Mouse (Mus musculus) kidney, adult 2 months (tissue): ENCODE data around the gene Rbbp5. TPM values are rescaled to one million over a fixed set of nuclear protein-coding genes. Genes with fewer than 3 reads are reported as not detected.

ENCODE experiments used
- DNase-seq: peaks from one replicate; pipeline ENCODE4 v3.0.0; 2021
- H3K27ac ChIP-seq: fragments of 200-500 bp; 2 replicates; pipeline ENCODE4 v1.5.1; 2012; ENCODE audit warnings: low read depth, low read length, control low read depth, inconsistent platforms; ENCODE audit not compliant: insufficient read depth
- H3K27me3 ChIP-seq: fragments of 200-500 bp; replicated peaks from 2 replicates; pipeline ENCODE4 v1.6.1; 2012; ENCODE audit warnings: mild to moderate bottlenecking, moderate library complexity, low read length, inconsistent platforms; ENCODE audit not compliant: control insufficient read depth, insufficient read depth
- H3K36me3 ChIP-seq: fragments of 200-500 bp; 2 replicates; pipeline ENCODE4 v1.6.1; 2012; ENCODE audit warnings: mild to moderate bottlenecking, moderate library complexity, low read length, inconsistent platforms; ENCODE audit not compliant: control insufficient read depth, insufficient read depth
- H3K4me1 ChIP-seq: fragments of 200-500 bp; 2 replicates; pipeline ENCODE4 v1.6.1; 2011; ENCODE audit warnings: low read length; ENCODE audit not compliant: control insufficient read depth, insufficient read depth
- H3K4me3 ChIP-seq: fragments of 200-500 bp; 2 replicates; pipeline ENCODE4 v1.5.1; 2011; ENCODE audit warnings: mild to moderate bottlenecking, low read depth, low read length, control low read depth; ENCODE audit not compliant: insufficient read depth
- CTCF ChIP-seq: fragments of 200-500 bp; conservative IDR thresholded peaks from 2 replicates; pipeline ENCODE4 v1.5.1; 2011; ENCODE audit warnings: low read depth, mild to moderate bottlenecking, control low read depth, low read length, moderate library complexity, mixed read lengths; ENCODE audit not compliant: insufficient read depth, insufficient read length
- POLR2A ChIP-seq: fragments of 200-500 bp; IDR thresholded peaks from one replicate; pipeline ENCODE4 v1.6.1; 2011; ENCODE audit warnings: low read depth, low read length, control low read depth
- WGBS: fragments of 180-500 bp; shearing (Covaris S2); methylation state at CpG from one replicate; pipeline ENCODE4 v1.1.7; 2018; 5-methylcytosine and 5-hydroxymethylcytosine counted together
- polyA plus RNA-seq: library from polyadenylated mRNA; depleted of rRNA; stranded (reverse); fragments of >200 nt; gene quantifications from 2 replicates; pipeline ENCODE4 v1.2.3, GENCODE M21; 2012; rRNA removed

The Rbbp5 gene
- polyA plus RNA-seq: 16.0 and 21.3 TPM in 2 replicates

- under 1% methylated on average over 43 of the region's 43 CpGs for WGBS
- H3K4me3 ChIP-seq: peak within 1 kb of the TSS; percentile 94
- H3K27ac ChIP-seq: peak within 1 kb of the TSS; percentile 79
- TF ChIP-seq POLR2A (no peak), CTCF (0 out of 2 replicates have a peak, but pooled peaks have one; percentile 9)
- no peaks in the 10 kb centered on the region for H3K36me3 ChIP-seq
- H3K27me3 ChIP-seq: no peaks in the 10 kb centered on the region
- H3K4me1 ChIP-seq: peaks cover 9% of the 10 kb centered on the region; the same call in 1 of the 2 replicates
- DNase-seq: peak; percentile 93
Measured at GRCm38 (mm10) chr1:132476928-132477691, at the start of gene Rbbp5. Gene Rbbp5, plus strand, starts transcription at chr1:132477365.

GRCm38 (mm10) chr1:132430818-132431217 is 46.3 kb upstream of the Rbbp5 start:
- Histone ChIP-seq H3K4me1 (peaks cover 21% of the 10 kb centered on the region), H3K36me3 (no peaks in the 10 kb centered on the region), H3K27me3 (no peaks in the 10 kb centered on the region), H3K4me3 (no peak overlapping the region), H3K27ac (no peak overlapping the region)
- 27% methylated on average over 3 of the region's 3 CpGs for WGBS
- no peak for DNase-seq
- TF ChIP-seq POLR2A (no peak), CTCF (no peak)

GRCm38 (mm10) chr1:132431716-132432115 is 45.4 kb upstream of the Rbbp5 start:
- no peaks in the 10 kb centered on the region for H3K27me3 ChIP-seq
- H3K27ac ChIP-seq: no peak overlapping the region
- no peak overlapping the region for H3K4me3 ChIP-seq
- no peaks in the 10 kb centered on the region for H3K36me3 ChIP-seq
- H3K4me1 ChIP-seq: peaks cover 14% of the 10 kb centered on the region
- TF ChIP-seq POLR2A (no peak), CTCF (no peak)
- 42% methylated on average over 9 of the region's 9 CpGs for WGBS
- DNase-seq: peak; percentile 75

GRCm38 (mm10) chr1:132433349-132433748 is 43.8 kb upstream of the Rbbp5 start:
- TF ChIP-seq POLR2A (no peak), CTCF (no peak)
- no peaks in the 10 kb centered on the region for H3K27me3 ChIP-seq
- H3K4me3 ChIP-seq: no peak overlapping the region
- no peak for DNase-seq
- H3K4me1 ChIP-seq: peaks cover 14% of the 10 kb centered on the region
- H3K36me3 ChIP-seq: no peaks in the 10 kb centered on the region
- H3K27ac ChIP-seq: no peak overlapping the region
- 34% methylated on average over 5 of the region's 5 CpGs for WGBS

- Histone ChIP-seq H3K4me1 (peaks cover 12% of the 10 kb centered on the region), H3K27me3 (no peaks in the 10 kb centered on the region), H3K27ac (no peak overlapping the region), H3K4me3 (no peak overlapping the region), H3K36me3 (no peaks in the 10 kb centered on the region)
- no peak for DNase-seq
- no peak for TF ChIP-seq POLR2A
- no peak for TF ChIP-seq CTCF
- 86% methylated on average over 12 of the region's 12 CpGs for WGBS
Measured at GRCm38 (mm10) chr1:132434032-132434431, 43.1 kb upstream of the Rbbp5 start.

- Histone ChIP-seq H3K4me3 (no peak overlapping the region), H3K27me3 (no peaks in the 10 kb centered on the region), H3K36me3 (peaks cover 9% of the 10 kb centered on the region), H3K4me1 (peaks cover 5% of the 10 kb centered on the region; the same call in 1 of the 2 replicates), H3K27ac (peak overlapping the region; percentile 82)
- WGBS: 61% methylated on average over 4 of the region's 4 CpGs
- DNase-seq: peak; percentile 22
- no peak for TF ChIP-seq CTCF
- no peak for TF ChIP-seq POLR2A
Measured at GRCm38 (mm10) chr1:132436320-132436958, 40.7 kb upstream of the Rbbp5 start.

GRCm38 (mm10) chr1:132436960-132437359 is 40.2 kb upstream of the Rbbp5 start:
- no peaks in the 10 kb centered on the region for H3K27me3 ChIP-seq
- whole genome bisulfite sequencing: 55% methylated on average over 1 of the region's 1 CpGs
- DNase-seq: peak; percentile 29
- H3K4me3 ChIP-seq: no peak overlapping the region
- H3K4me1 ChIP-seq: no peaks in the 10 kb centered on the region
- H3K27ac ChIP-seq: peak overlapping the region; percentile 82
- H3K36me3 ChIP-seq: peaks cover 10% of the 10 kb centered on the region
- TF ChIP-seq CTCF (no peak), POLR2A (no peak)

- DNase-seq: no peak
- TF ChIP-seq POLR2A (no peak), CTCF (no peak)
- peak overlapping the region; percentile 11; the same call in 1 of the 2 replicates for H3K27ac ChIP-seq
- no peak overlapping the region for H3K4me3 ChIP-seq
- 72% methylated on average over 5 of the region's 5 CpGs for WGBS
- no peaks in the 10 kb centered on the region for H3K27me3 ChIP-seq
- peaks cover 10% of the 10 kb centered on the region for H3K36me3 ChIP-seq
- H3K4me1 ChIP-seq: no peaks in the 10 kb centered on the region
Measured at GRCm38 (mm10) chr1:132437389-132437788, 39.8 kb upstream of the Rbbp5 start.
